Mouse (Mus musculus): ENCODE results near the gene Fam240b.

GRCm38 (mm10) chr13:64445254-64445920, 52.2 kb downstream of the Fam240b start:
- TF ChIP-seq CTCF (IDR thresholded peaks at IDR 0.05; ENCODE audit: low read depth) = no peak
- 0 out of 2 replicates have a peak, but pooled peaks have one; percentile 17 for TF ChIP-seq EP300 (IDR thresholded peaks at IDR 0.05; ENCODE audit: low read depth)

Measured in liver, embryonic 14.5 days (tissue).